Mouse (Mus musculus) liver, adult 2 months (tissue): ENCODE measurements around the gene Taf4.

Experiments used
- CTCF ChIP-seq: fragments of 200-500 bp; IDR thresholded peaks from 2 replicates; pipeline ENCODE4 v1.5.1; 2011; ENCODE audit warnings: low read depth, low read length, control low read depth
- POLR2A ChIP-seq: fragments of 200-500 bp; IDR thresholded peaks from 2 replicates; pipeline ENCODE4 v1.6.1; 2011; ENCODE audit warnings: low read length, control low read depth; ENCODE audit not compliant: insufficient read depth; ENCODE audit errors: extremely low read depth

- TF ChIP-seq CTCF (no peak), POLR2A (no peak)
Observed at GRCm38 (mm10) chr2:179884561-179884960, 91.9 kb downstream of the Taf4 start.
